Mouse (Mus musculus): ENCODE results near the gene Dcaf11.
A peak's percentile ranks its signal among the peaks of the same experiment; 100 is the strongest.

The Dcaf11 gene

DNA sequence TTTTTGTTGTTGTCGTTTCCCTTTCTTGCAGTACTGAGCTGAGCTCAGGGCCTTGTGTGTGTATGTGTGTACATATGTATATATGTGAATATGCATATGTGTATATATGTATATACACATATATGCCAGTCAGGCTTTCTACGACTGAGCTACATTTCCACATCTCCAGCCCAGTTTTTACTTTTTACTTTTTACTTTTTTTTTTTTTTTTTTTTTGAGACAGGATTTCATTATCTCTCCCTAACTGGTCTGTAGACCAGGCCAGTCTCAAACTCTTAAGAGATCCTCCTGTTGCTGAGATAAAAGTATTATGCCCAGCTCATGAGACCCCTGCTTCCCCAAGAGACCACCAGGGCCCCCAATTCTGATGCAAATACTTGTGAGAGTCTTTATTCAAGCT, 57.0 kb downstream of the Dcaf11 start:
- no peak for DNase-seq (ENCODE audit: low read depth, low spot score)

DNA sequence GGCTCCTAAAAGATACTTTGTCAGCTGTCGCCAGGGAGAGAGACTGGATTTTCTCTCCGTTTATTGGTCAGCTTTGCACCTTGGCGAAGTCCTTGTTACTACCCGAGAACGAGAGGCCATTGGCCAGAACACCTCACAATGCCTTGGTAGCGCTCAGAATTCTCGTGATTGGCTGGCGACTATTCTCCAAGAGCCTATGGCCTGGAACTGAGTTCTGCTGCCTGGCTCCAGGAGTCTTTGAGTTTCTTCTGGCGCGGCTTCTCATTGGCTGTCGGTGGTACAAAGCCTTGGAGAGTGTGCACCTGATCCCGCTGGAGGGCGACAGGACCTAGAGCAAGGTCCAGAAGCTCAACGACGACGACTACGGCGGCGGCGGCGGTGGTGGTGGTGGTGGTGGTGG, 58.0 kb downstream of the Dcaf11 start, which contains the start of gene Rec8:
Rec8 (plus strand) TSS at position 216 of the 400 bp plus-strand sequence.
- DNase-seq (ENCODE audit: low read depth, low spot score), result peak; percentile 96

DNA sequence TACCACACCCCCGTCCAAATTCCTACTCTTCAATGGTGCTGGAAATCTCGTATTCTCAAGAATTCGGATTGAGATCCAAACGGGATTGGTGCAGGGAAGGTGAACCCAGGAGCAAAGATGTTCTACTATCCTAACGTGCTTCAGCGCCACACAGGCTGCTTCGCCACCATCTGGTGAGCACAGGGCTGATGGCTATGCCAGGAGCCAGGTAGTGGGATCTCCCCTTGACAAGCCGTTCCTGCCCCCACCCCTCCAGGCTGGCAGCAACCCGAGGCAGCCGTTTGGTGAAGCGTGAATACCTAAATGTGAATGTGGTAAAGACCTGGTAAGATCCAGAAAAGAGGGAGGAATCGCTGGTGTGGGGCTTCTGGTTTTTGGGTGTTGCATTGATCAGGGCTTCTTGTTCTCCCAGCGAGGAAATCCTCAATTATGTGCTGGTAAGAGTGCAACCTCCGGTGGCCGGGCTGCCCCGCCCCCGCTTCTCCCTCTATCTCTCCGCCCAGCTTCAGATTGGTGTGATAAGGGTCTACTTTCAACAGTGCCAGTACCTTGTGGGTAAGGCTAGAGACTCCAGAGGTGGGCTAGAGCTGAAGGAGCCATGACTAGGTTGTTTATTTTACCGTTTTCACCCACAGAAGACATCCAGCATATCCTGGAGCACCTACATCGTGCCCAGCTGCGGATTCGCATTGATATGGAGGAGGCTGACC, 58.8 kb downstream of the Dcaf11 start:
- DNase-seq (ENCODE audit: low read depth, low spot score), result no peak

Data from ZHBTc4 (cell line).